Mouse (Mus musculus) MEL (cell line): ENCODE data around the gene Aoah. TPM values are rescaled to one million over a fixed set of nuclear protein-coding genes. Genes with fewer than 3 reads are reported as not detected.

ENCODE experiments used
- DNase-seq: peaks from one replicate; pipeline ENCODE4 v3.0.0; 2011; ENCODE audit warnings: low read depth, low spot score
- H3K27ac ChIP-seq: 2 replicates; pipeline ENCODE4 v1.5.1; 2012; ENCODE audit warnings: low read depth, mild to moderate bottlenecking, control low read depth, low read length, moderate library complexity; ENCODE audit not compliant: control insufficient read depth
- H3K27me3 ChIP-seq, 2 experiments: fragments of 150-350 bp in 1 of 2; sonication (generic) in 1 of 2; 2 replicates each; pipeline ENCODE4 v1.6.1; 2012; ENCODE audit warnings: low read length in 2 of 2, mild to moderate bottlenecking in 2 of 2, improper control_type of control experiment in 1 of 2, moderate library complexity in 1 of 2; ENCODE audit not compliant: insufficient read depth in 2 of 2, control insufficient read depth in 1 of 2
- H3K36me3 ChIP-seq, 2 experiments: 2 replicates each; pipeline ENCODE4 v1.6.1; 2012 to 2014; ENCODE audit warnings: low read length in 2 of 2, improper control_type of control experiment in 1 of 2, inconsistent platforms in 1 of 2, mild to moderate bottlenecking in 1 of 2; ENCODE audit not compliant: insufficient read depth in 2 of 2, control insufficient read depth in 1 of 2
- H3K4me1 ChIP-seq, 2 experiments: fragments of 150-350 bp in 1 of 2; sonication (generic) in 1 of 2; 2 replicates each; pipeline ENCODE4 v1.6.1; 2012; ENCODE audit warnings: low read length in 2 of 2, improper control_type of control experiment in 1 of 2, mild to moderate bottlenecking in 1 of 2; ENCODE audit not compliant: insufficient read depth in 2 of 2, control insufficient read depth in 1 of 2
- H3K4me3 ChIP-seq, 2 experiments: fragments of 150-350 bp in 1 of 2; sonication (generic) in 1 of 2; 2 replicates each; pipeline ENCODE4 v1.5.1; 2012; ENCODE audit warnings: low read depth in 2 of 2, low read length in 2 of 2, mild to moderate bottlenecking in 2 of 2, moderate library complexity in 2 of 2, control low read depth in 1 of 2, improper control_type of control experiment in 1 of 2; ENCODE audit not compliant: control insufficient read depth in 1 of 2, insufficient read depth in 1 of 2
- H3K79me2 ChIP-seq: 2 replicates; pipeline ENCODE4 v1.6.1; 2012; ENCODE audit warnings: mild to moderate bottlenecking, low read length, moderate library complexity; ENCODE audit not compliant: control insufficient read depth, poor library complexity, insufficient read depth
- H3K9ac ChIP-seq: 2 replicates; pipeline ENCODE4 v1.6.1; 2012; ENCODE audit warnings: low read depth, mild to moderate bottlenecking, control low read depth, low read length, moderate library complexity; ENCODE audit not compliant: control insufficient read depth, poor library complexity, severe bottlenecking
- H3K9me3 ChIP-seq: fragments of 150-350 bp; sonication (generic); replicated peaks from 2 replicates; pipeline ENCODE4 v1.6.1; 2012; ENCODE audit warnings: mild to moderate bottlenecking, low read length, improper control_type of control experiment, moderate library complexity; ENCODE audit not compliant: insufficient read depth
- CHD1 ChIP-seq: IDR thresholded peaks from 2 replicates; pipeline ENCODE4 v1.6.1; 2012; ENCODE audit warnings: low read depth, mild to moderate bottlenecking, inconsistent platforms, low read length, improper control_type of control experiment
- ETS1 ChIP-seq: IDR thresholded peaks from 2 replicates; pipeline ENCODE4 v1.6.1; 2012; ENCODE audit warnings: low read depth, mild to moderate bottlenecking, inconsistent platforms, low read length, improper control_type of control experiment, moderate library complexity
- KAT2A ChIP-seq: conservative IDR thresholded peaks from 2 replicates; pipeline ENCODE4 v1.6.1; 2012; ENCODE audit warnings: low read depth, low read length, improper control_type of control experiment, inconsistent platforms
- MAFK ChIP-seq: IDR thresholded peaks from 2 replicates; pipeline ENCODE4 v1.6.1; 2011; ENCODE audit warnings: low read depth, mild to moderate bottlenecking, low read length, improper control_type of control experiment, borderline replicate concordance
- MEF2A ChIP-seq: IDR thresholded peaks from 2 replicates; pipeline ENCODE4 v1.6.1; 2014; ENCODE audit warnings: low read depth, mild to moderate bottlenecking, inconsistent platforms, low read length, improper control_type of control experiment; ENCODE audit not compliant: poor library complexity, insufficient replicate concordance, severe bottlenecking; ENCODE audit errors: extremely low read depth
- MXI1 ChIP-seq: IDR thresholded peaks from 2 replicates; pipeline ENCODE4 v1.6.1; 2011; ENCODE audit warnings: mild to moderate bottlenecking, low read depth, low read length, improper control_type of control experiment
- MYB ChIP-seq: IDR thresholded peaks from 2 replicates; pipeline ENCODE4 v1.6.1; 2011; ENCODE audit warnings: mild to moderate bottlenecking, low read depth, low read length, improper control_type of control experiment
- MYC ChIP-seq: IDR thresholded peaks from 2 replicates; pipeline ENCODE4 v1.6.1; 2011; ENCODE audit warnings: low read depth, mild to moderate bottlenecking, low read length, improper control_type of control experiment, moderate library complexity
- NELFE ChIP-seq: IDR thresholded peaks from 2 replicates; pipeline ENCODE4 v1.6.1; 2011; ENCODE audit warnings: low read depth, low read length, improper control_type of control experiment
- POLR2A ChIP-seq, 2 experiments: IDR thresholded peaks; 2 replicates each; pipeline ENCODE4 v1.6.1; 2011 to 2012; ENCODE audit warnings: low read length in 2 of 2, mild to moderate bottlenecking in 2 of 2, control low read depth in 1 of 2, improper control_type of control experiment in 1 of 2, low read depth in 1 of 2, moderate library complexity in 1 of 2; ENCODE audit not compliant: control insufficient read depth in 1 of 2, insufficient read depth in 1 of 2, poor library complexity in 1 of 2
- POLR2AphosphoS2 ChIP-seq: IDR thresholded peaks from 2 replicates; pipeline ENCODE4 v1.6.1; 2011; ENCODE audit warnings: low read length, improper control_type of control experiment
- POLR2AphosphoS5 ChIP-seq: IDR thresholded peaks from 2 replicates; pipeline ENCODE4 v1.6.1; 2012; ENCODE audit warnings: low read depth, borderline replicate concordance, mild to moderate bottlenecking, inconsistent platforms, low read length, moderate library complexity, mixed read lengths
- RCOR1 ChIP-seq: IDR thresholded peaks from 2 replicates; pipeline ENCODE4 v1.6.1; 2012; ENCODE audit warnings: low read depth, mild to moderate bottlenecking, inconsistent platforms, low read length, improper control_type of control experiment
- TAL1 ChIP-seq: IDR thresholded peaks from 2 replicates; pipeline ENCODE4 v1.6.1; 2012; ENCODE audit warnings: mild to moderate bottlenecking, inconsistent platforms, low read length, moderate library complexity, mixed read lengths
- TBP ChIP-seq: IDR thresholded peaks from 2 replicates; pipeline ENCODE4 v1.8.0; 2011; ENCODE audit warnings: low read depth, low read length, improper control_type of control experiment
- UBTF ChIP-seq: IDR thresholded peaks from 2 replicates; pipeline ENCODE4 v1.6.1; 2012; ENCODE audit warnings: low read depth, mild to moderate bottlenecking, inconsistent platforms, low read length, improper control_type of control experiment, moderate library complexity, borderline replicate concordance; ENCODE audit not compliant: insufficient read depth
- ZKSCAN1 ChIP-seq: IDR thresholded peaks from 2 replicates; pipeline ENCODE4 v1.6.1; 2012; ENCODE audit warnings: low read depth, mild to moderate bottlenecking, inconsistent platforms, low read length, improper control_type of control experiment, moderate library complexity
- polyA plus RNA-seq, 2 experiments: library from polyadenylated mRNA; stranded (reverse) in 1 of 2; unstranded in 1 of 2; fragments of >175 nt in 1 of 2; fragments of >200 nt in 1 of 2; gene quantifications; 2 replicates each; pipeline versions ENCODE4 v1.2.1 to v1.2.4; 2012; ENCODE audit warnings: low replicate concordance in 2 of 2, low read depth in 1 of 2; ENCODE audit not compliant: insufficient read length in 2 of 2, insufficient read depth in 1 of 2, missing spikeins in 1 of 2
- total RNA-seq: library from RNA; depleted of rRNA; stranded (reverse); fragments of 300-350 nt; gene quantifications from 2 replicates; pipeline ENCODE4 v1.2.3, GENCODE M21; 2012

Gene Aoah
- total and polyA plus RNA-seq, 3 experiments, result not detected

DNA sequence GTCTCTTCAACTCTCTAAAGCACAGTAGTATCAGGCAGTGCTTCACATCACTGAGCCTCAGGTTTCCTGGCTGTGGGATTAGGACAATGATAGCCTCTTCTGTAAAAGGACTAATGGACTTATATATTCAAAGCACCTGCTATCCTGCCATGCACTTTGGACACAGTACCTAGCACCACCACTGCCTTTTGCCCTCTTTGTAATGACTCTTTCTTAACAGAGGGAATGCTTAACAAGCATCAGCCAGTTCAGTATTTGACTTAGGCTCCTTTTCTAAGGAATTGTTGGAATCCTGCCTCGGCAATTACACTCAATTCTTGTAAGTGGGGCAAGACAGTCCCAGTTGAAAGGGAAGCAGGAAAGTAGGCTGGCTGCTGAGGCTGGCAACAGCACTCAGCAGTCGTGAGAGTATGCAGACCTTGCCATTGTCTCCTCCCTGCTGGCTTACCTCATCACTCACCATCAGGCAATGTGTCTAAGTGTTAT is 107.1 kb downstream of the Aoah start:
- H3K9me3 ChIP-seq, result no peaks in the 10 kb centered on the region
- no peaks in the 10 kb centered on the region for H3K36me3 ChIP-seq
- no peak for DNase-seq
- H3K79me2 ChIP-seq, result no peaks in the 10 kb centered on the region
- no peak overlapping the region for H3K9ac ChIP-seq
- H3K27ac ChIP-seq, result no peak overlapping the region
- H3K4me1 ChIP-seq, result no peaks in the 10 kb centered on the region
- TF ChIP-seq UBTF (no peak), POLR2AphosphoS5 (no peak), NELFE (no peak), TAL1 (no peak), POLR2AphosphoS2 (no peak), MAFK (no peak), POLR2A (IDR thresholded peaks at IDR 0.05; ENCODE audit: control insufficient read depth in 1 of 2, insufficient read depth in 1 of 2, low read depth in 1 of 2, low read length in 2 of 2, poor library complexity in 1 of 2) (no peak), RCOR1 (no peak), MYB (no peak), TBP (no peak), MYC (no peak), MXI1 (no peak), ETS1 (no peak), KAT2A (no peak)
- TF ChIP-seq, all 39 proteins: peak for 0
- Histone ChIP-seq H3K27me3 (no peaks in the 10 kb centered on the region), H3K4me3 (no peak overlapping the region)

DNA sequence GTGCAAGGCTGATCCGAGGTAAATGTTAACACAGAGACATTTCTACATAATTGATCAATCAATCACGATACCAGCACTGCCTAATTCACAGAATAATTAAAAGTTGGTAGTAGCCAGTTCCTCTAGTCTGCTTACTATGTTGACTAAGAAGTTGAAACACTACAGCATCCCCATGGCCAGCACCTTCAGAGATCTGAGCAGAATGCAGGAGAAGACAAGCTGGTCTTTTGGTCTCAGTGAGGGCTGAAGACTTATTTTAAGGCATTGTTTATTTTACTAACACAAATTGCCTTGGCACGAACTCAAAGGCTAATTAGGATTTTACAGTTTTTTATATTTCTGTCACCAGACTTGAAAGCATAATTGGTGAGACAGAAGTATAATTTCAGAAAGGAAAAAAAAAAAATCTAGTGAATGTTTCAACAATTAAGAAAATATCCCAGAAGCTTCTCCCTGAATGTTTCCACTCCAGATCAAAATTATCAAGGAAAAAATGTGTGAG is 107.8 kb downstream of the Aoah start:
- Histone ChIP-seq H3K4me3 (no peak overlapping the region), H3K27ac (no peak overlapping the region), H3K27me3 (no peaks in the 10 kb centered on the region)
- no peak for TF ChIP-seq CHD1
- no peak for TF ChIP-seq ETS1
- no peak for TF ChIP-seq RCOR1
- no peak for TF ChIP-seq ZKSCAN1
- no peak for TF ChIP-seq MEF2A
- TF ChIP-seq, all 39 proteins: peak for 0
- Histone ChIP-seq H3K9ac (no peak overlapping the region), H3K4me1 (no peaks in the 10 kb centered on the region), H3K79me2 (no peaks in the 10 kb centered on the region), H3K36me3 (no peaks in the 10 kb centered on the region), H3K9me3 (no peaks in the 10 kb centered on the region)
- DNase-seq, result no peak
